Mouse (Mus musculus): ENCODE measurements around the gene Fgd2.

GRCm38 (mm10) chr17:29418758-29419380 lies 58.2 kb downstream of the Fgd2 start:
- TF ChIP-seq EP300 (IDR thresholded peaks at IDR 0.05; ENCODE audit: low read depth) (no peak), CTCF (IDR thresholded peaks at IDR 0.05; ENCODE audit: low read depth) (no peak)

Data from liver, postnatal 0 days (tissue).